ENCODE assay signal across 22 mouse cellular contexts in the genomic region with DNA sequence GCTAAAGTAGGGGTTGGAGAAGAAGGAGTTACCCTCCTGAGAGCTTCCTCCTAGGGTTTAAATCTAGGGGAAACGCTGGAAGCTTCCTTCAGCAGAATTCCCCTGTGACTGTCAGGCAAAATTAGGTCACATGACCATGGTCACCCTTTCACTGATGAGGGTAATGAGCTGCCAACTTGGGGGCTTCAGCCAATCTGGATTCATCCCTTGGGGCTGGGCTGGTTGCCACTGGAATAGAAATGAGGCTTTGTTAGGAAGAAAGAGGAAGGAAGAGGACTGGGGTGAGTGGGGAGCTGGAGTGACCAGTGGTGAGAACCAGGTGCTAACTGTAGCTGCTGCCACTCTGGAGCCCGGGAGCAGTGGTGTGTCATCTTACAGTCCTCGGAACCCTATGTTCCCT. TPM values are rescaled to one million over a fixed set of nuclear protein-coding genes. Genes with fewer than 3 reads are reported as not detected.
DNase-seq lines count a peak whose midpoint lies in the region; ATAC-seq and TF ChIP-seq lines count a peak whose summit lies in the region.
"Had no signal": no experiment of that assay in that cellular context is flagged by ENCODE, and none has a peak within 500 bp of the region (broad histone marks: within the 10 kb centered on the region; RNA-seq: fewer than 3 reads in every experiment).

No protein-coding gene starts in this region.

- no peak overlapping the region for H3K9ac ChIP-seq in forebrain, embryonic 14.5 days (ENCODE audit: low read length)
- H3K9ac ChIP-seq in hindbrain, postnatal 0 days (replicated peaks; ENCODE audit: low read length) = no peak overlapping the region
- no peak overlapping the region for H3K9ac ChIP-seq in hindbrain, embryonic 13.5 days
- H3K9ac ChIP-seq: embryonic facial prominence, embryonic 12.5 days; forebrain, embryonic 12.5 days; heart, embryonic 12.5 days had no signal

- H3K4me1 ChIP-seq in forebrain, embryonic 14.5 days (ENCODE audit: control insufficient read depth, insufficient read depth, low read length) = no peaks in the 10 kb centered on the region
- peaks cover 4% of the 10 kb centered on the region for H3K4me1 ChIP-seq in forebrain, embryonic 10.5 days
- peaks cover 2% of the 10 kb centered on the region; the same call in 1 of the 2 replicates for H3K4me1 ChIP-seq in hindbrain, postnatal 0 days (ENCODE audit: insufficient read depth, low read length)
- 0 out of 2 replicates have a peak, but pooled peaks cover 3% of the 10 kb centered on the region for H3K4me1 ChIP-seq in hindbrain, embryonic 13.5 days (replicated peaks)

- peak; percentile 34 for DNase-seq in forebrain, embryonic 14.5 days (ENCODE audit: low spot score)
- no peak for DNase-seq in forebrain, embryonic 10.5 days (ENCODE audit: extremely low spot score, low spot score)
- peak; percentile 57 for DNase-seq in hindbrain, postnatal 0 days (ENCODE audit: low spot score)
- DNase-seq in retina, postnatal 1 day = peak; percentile 67
- no peak for DNase-seq in retina, embryonic 14.5 days (ENCODE audit: low spot score)
- no peak for DNase-seq in spleen, postnatal 14 days (ENCODE audit: low spot score in 2 of 2)
- DNase-seq: adrenal gland, postnatal 25 days; cerebellum, adult 8-10 months; cerebellum, postnatal 25 days; gastrocnemius, postnatal 36 days; heart, adult 18-20 months; heart, postnatal 36 days had no signal

- no peaks in the 10 kb centered on the region for H3K9me3 ChIP-seq in forebrain, embryonic 14.5 days (replicated peaks; ENCODE audit: control insufficient read depth, low read length)
- peaks cover 7% of the 10 kb centered on the region; the same call in 1 of the 2 replicates for H3K9me3 ChIP-seq in forebrain, embryonic 10.5 days
- no peaks in the 10 kb centered on the region for H3K9me3 ChIP-seq in hindbrain, postnatal 0 days (ENCODE audit: low read length)
- 0 out of 2 replicates have a peak, but pooled peaks cover 2% of the 10 kb centered on the region for H3K9me3 ChIP-seq in hindbrain, embryonic 13.5 days
- H3K9me3 ChIP-seq: embryonic facial prominence, embryonic 12.5 days; forebrain, embryonic 12.5 days had no signal

- H3K27me3 ChIP-seq in forebrain, embryonic 14.5 days (replicated peaks; ENCODE audit: control insufficient read depth, insufficient read depth, low read length) = no peaks in the 10 kb centered on the region
- H3K27me3 ChIP-seq in forebrain, embryonic 10.5 days (ENCODE audit: poor library complexity, severe bottlenecking) = peaks cover 12% of the 10 kb centered on the region
- no peaks in the 10 kb centered on the region for H3K27me3 ChIP-seq in hindbrain, postnatal 0 days (ENCODE audit: insufficient read depth, low read length)
- peaks cover 14% of the 10 kb centered on the region for H3K27me3 ChIP-seq in hindbrain, embryonic 13.5 days
- H3K27me3 ChIP-seq: embryonic facial prominence, embryonic 12.5 days; Patski had no signal

- WGBS in forebrain, embryonic 14.5 days = 76% methylated on average over 3 of the region's 3 CpGs
- WGBS in forebrain, embryonic 10.5 days = 85% methylated on average over 3 of the region's 3 CpGs
- WGBS in hindbrain, postnatal 0 days = 62% methylated on average over 3 of the region's 3 CpGs
- 79% methylated on average over 3 of the region's 3 CpGs for WGBS in hindbrain, embryonic 13.5 days

- no peak overlapping the region for H3K27ac ChIP-seq in forebrain, embryonic 14.5 days (ENCODE audit: low read depth, low read length)
- H3K27ac ChIP-seq in forebrain, embryonic 10.5 days = no peak overlapping the region
- no peak overlapping the region for H3K27ac ChIP-seq in hindbrain, postnatal 0 days
- no peak overlapping the region for H3K27ac ChIP-seq in hindbrain, embryonic 13.5 days
- H3K27ac ChIP-seq: embryonic facial prominence, embryonic 12.5 days; forebrain, embryonic 12.5 days had no signal

- TF ChIP-seq CTCF in hindbrain, postnatal 0 days (IDR thresholded peaks at IDR 0.05; ENCODE audit: low read depth) = no peak

- no peak overlapping the region for H3K4me2 ChIP-seq in forebrain, embryonic 14.5 days (ENCODE audit: low read length)
- H3K4me2 ChIP-seq in hindbrain, postnatal 0 days (ENCODE audit: low read depth, low read length) = no peak overlapping the region
- no peak overlapping the region for H3K4me2 ChIP-seq in hindbrain, embryonic 13.5 days
- H3K4me2 ChIP-seq: embryonic facial prominence, embryonic 12.5 days; forebrain, embryonic 12.5 days; heart, embryonic 12.5 days had no signal

- no peak for ATAC-seq in forebrain, embryonic 14.5 days
- peak; percentile 64; the same call in 1 of the 2 replicates for ATAC-seq in hindbrain, postnatal 0 days
- no peak for ATAC-seq in hindbrain, embryonic 13.5 days (ENCODE audit: low FRiP score)
- ATAC-seq: activated CD4-positive, CD25-positive, alpha-beta regulatory T cell, adult 4 months; hindbrain, embryonic 16.5 days; Patski had no signal

- no peak overlapping the region for H3K4me3 ChIP-seq in forebrain, embryonic 14.5 days (ENCODE audit: low read depth, low read length)
- no peak overlapping the region for H3K4me3 ChIP-seq in forebrain, embryonic 10.5 days
- H3K4me3 ChIP-seq in hindbrain, postnatal 0 days (ENCODE audit: low read length) = no peak overlapping the region
- no peak overlapping the region for H3K4me3 ChIP-seq in hindbrain, embryonic 13.5 days
- H3K4me3 ChIP-seq: embryonic facial prominence, embryonic 12.5 days; forebrain, embryonic 12.5 days; heart, embryonic 12.5 days had no signal

- H3K36me3 ChIP-seq in forebrain, embryonic 14.5 days (ENCODE audit: control insufficient read depth, insufficient read depth, low read length) = no peaks in the 10 kb centered on the region
- H3K36me3 ChIP-seq in forebrain, embryonic 10.5 days (replicated peaks) = no peaks in the 10 kb centered on the region
- H3K36me3 ChIP-seq in hindbrain, postnatal 0 days (ENCODE audit: insufficient read depth, low read length) = no peaks in the 10 kb centered on the region
- H3K36me3 ChIP-seq in hindbrain, embryonic 13.5 days = no peaks in the 10 kb centered on the region
- H3K36me3 ChIP-seq: embryonic facial prominence, embryonic 12.5 days; forebrain, embryonic 12.5 days had no signal

RNA-seq across cellular contexts. Expression of a gene that starts 6.0 kb away (rescaled TPM):
- 2.5 and 3.1 TPM in 2 replicates for polyA plus RNA-seq in forebrain, embryonic 14.5 days (2014; fragmentation: Nextera tagmentation; extraction: Ambion mirVana)
- 6.1 TPM in 2 replicates for polyA plus RNA-seq in forebrain, embryonic 10.5 days (2016; fragmentation: Nextera tagmentation; extraction: Ambion mirVana)
- total RNA-seq in hindbrain, postnatal 0 days (2014; rRNA removed) = 17.7 and 20.7 TPM in 2 replicates
- 8.2 and 9.5 TPM in 2 replicates for polyA plus RNA-seq in hindbrain, postnatal 0 days (2015; fragmentation: Nextera tagmentation; extraction: Ambion mirVana)
- polyA plus RNA-seq in hindbrain, embryonic 13.5 days (2015; fragmentation: Nextera tagmentation; extraction: Ambion mirVana) = 6.9 and 7.1 TPM in 2 replicates

RNA-seq across cellular contexts. Expression of a gene that starts 32.9 kb away (rescaled TPM):
- polyA plus RNA-seq in forebrain, embryonic 14.5 days (2014; fragmentation: Nextera tagmentation; extraction: Ambion mirVana) = 0.24 and 0.30 TPM in 2 replicates
- 0.49 and 1.3 TPM in 2 replicates for polyA plus RNA-seq in forebrain, embryonic 10.5 days (2016; fragmentation: Nextera tagmentation; extraction: Ambion mirVana)
- total RNA-seq in hindbrain, postnatal 0 days (2014; rRNA removed) = 0.29 TPM in 1 of 2 replicates, not detected in the other
- polyA plus RNA-seq in hindbrain, postnatal 0 days (2015; fragmentation: Nextera tagmentation; extraction: Ambion mirVana) = 0.39 and 0.40 TPM in 2 replicates
- 0.26 and 0.27 TPM in 2 replicates for polyA plus RNA-seq in hindbrain, embryonic 13.5 days (2015; fragmentation: Nextera tagmentation; extraction: Ambion mirVana)
- total RNA-seq: adrenal gland, postnatal 25 days; gastrocnemius, adult 8-10 months; gastrocnemius, postnatal 36 days; heart, adult 18-20 months; MEL had no signal
- polyA plus RNA-seq: activated CD4-positive, CD25-positive, alpha-beta regulatory T cell, adult 4 months; cortical plate, adult 2 months; forebrain, embryonic 12.5 days had no signal

RNA-seq across cellular contexts. Expression of a gene that starts 34.2 kb away (rescaled TPM):
- 142 and 193 TPM in 2 replicates for polyA plus RNA-seq in forebrain, embryonic 14.5 days (2014; fragmentation: Nextera tagmentation; extraction: Ambion mirVana)
- 106 and 109 TPM in 2 replicates for polyA plus RNA-seq in forebrain, embryonic 10.5 days (2016; fragmentation: Nextera tagmentation; extraction: Ambion mirVana)
- 57.6 and 58.3 TPM in 2 replicates for total RNA-seq in hindbrain, postnatal 0 days (2014; rRNA removed)
- 92.5 and 93.3 TPM in 2 replicates for polyA plus RNA-seq in hindbrain, postnatal 0 days (2015; fragmentation: Nextera tagmentation; extraction: Ambion mirVana)
- polyA plus RNA-seq in hindbrain, embryonic 13.5 days (2015; fragmentation: Nextera tagmentation; extraction: Ambion mirVana) = 147 and 150 TPM in 2 replicates

Comparison
In these comparisons a context has a peak if more than half of its experiments do, and no peak if none do; other contexts are left out.
1. DNase-seq: peak in forebrain, embryonic 14.5 days (single experiment), hindbrain, postnatal 0 days (single experiment) and retina, postnatal 1 day (single experiment); none in forebrain, embryonic 10.5 days (single experiment), retina, embryonic 14.5 days (single experiment) and spleen, postnatal 14 days (0 of 2).